Mouse (Mus musculus) cerebellum, adult 2 months (tissue): ENCODE results near the gene Cdca4.

Experiments
- CTCF ChIP-seq: fragments of 200-500 bp; IDR thresholded peaks from 2 replicates; pipeline ENCODE4 v1.5.1; 2011; ENCODE audit warnings: low read depth, mild to moderate bottlenecking, control low read depth, low read length, moderate library complexity, borderline replicate concordance; ENCODE audit not compliant: insufficient read depth
- POLR2A ChIP-seq: fragments of 200-500 bp; IDR thresholded peaks from 2 replicates; pipeline ENCODE4 v1.6.1; 2011; ENCODE audit warnings: low read length, control low read depth, borderline replicate concordance; ENCODE audit not compliant: insufficient read depth

DNA sequence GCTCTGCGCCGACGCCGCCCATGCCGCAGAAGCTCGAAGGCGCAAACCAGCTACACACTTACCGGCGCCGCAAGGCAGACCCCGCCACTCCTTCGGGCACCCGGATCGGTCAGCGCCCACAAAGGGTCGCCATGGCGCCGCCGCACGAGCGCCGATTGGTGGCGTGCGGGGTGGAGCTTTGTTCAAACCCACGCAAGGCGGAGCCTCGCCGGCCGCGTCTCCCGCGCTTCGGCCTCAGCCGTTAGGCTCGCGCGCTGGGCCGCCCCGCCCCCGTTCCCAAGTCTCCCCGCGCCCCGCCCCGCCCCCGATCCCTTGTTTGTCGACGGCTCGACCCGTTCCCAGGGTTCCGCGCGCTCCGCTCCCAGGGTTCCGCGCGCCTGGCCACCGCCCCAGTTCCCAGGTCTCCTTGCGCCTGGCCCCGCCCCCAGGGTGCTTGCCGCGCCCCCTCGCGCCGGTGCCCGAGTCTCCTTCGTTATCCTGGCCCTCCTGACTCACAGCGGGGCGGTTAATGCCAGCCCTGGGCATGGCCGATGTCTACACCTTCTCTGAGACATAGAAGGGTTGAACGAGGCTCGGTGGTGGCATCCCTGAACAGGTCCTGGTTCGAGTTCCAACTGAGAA is at the start of gene Cdca4:
- no peak for TF ChIP-seq CTCF
- peak; percentile 82 for TF ChIP-seq POLR2A
